8 mouse cellular contexts compared by ENCODE assay signal in the genomic region with DNA sequence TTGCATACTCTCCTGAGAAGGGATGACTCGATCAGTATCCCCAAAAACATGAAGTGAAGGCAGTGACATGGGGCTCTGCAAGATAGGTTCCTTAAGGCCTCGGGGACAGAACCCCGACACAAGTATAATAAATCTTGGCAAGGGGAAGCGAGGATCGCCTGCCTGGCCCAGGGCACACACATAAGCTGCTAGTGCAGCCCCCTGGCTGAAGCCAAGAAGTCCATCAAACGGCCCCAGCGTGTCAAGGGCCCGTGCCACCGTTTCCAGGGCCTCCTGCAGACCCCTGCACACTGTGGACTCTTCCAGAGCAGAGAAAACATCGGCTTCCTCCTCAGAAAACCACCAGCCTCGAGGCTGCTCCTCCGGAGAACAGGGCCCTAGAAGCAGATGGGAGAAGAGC. TPM values are rescaled to one million over a fixed set of nuclear protein-coding genes. Genes with fewer than 3 reads are reported as not detected.
DNase-seq lines count a peak whose midpoint lies in the region; ATAC-seq and TF ChIP-seq lines count a peak whose summit lies in the region.

No protein-coding gene starts in this region.

- TF ChIP-seq CTCF in left cerebral cortex, adult 2 months (IDR thresholded peaks at IDR 0.05), result no peak

- H3K4me3 ChIP-seq in left cerebral cortex, adult 2 months, result peak overlapping the region; percentile 74
- peak overlapping the region; percentile 70 for H3K4me3 ChIP-seq in embryonic facial prominence, embryonic 11.5 days (ENCODE audit: low read depth, low read length)
- H3K4me3 ChIP-seq in hindbrain, embryonic 16.5 days (ENCODE audit: low read length), result peak overlapping the region; percentile 73
- H3K4me3 ChIP-seq in myocyte, result peak overlapping the region; percentile 87

- H3K4me2 ChIP-seq in embryonic facial prominence, embryonic 11.5 days (ENCODE audit: low read depth, low read length), result peak overlapping the region; percentile 93
- H3K4me2 ChIP-seq in hindbrain, embryonic 16.5 days (ENCODE audit: low read length), result peak overlapping the region; percentile 98
- H3K4me2 ChIP-seq in myocyte (ENCODE audit: low read depth), result peak overlapping the region; percentile 97

- peak overlapping the region; percentile 15 for H3ac ChIP-seq in myocyte (ENCODE audit: control insufficient read depth, insufficient read length)

- peak overlapping the region; percentile 84 for H3K27ac ChIP-seq in left cerebral cortex, adult 2 months
- H3K27ac ChIP-seq in embryonic facial prominence, embryonic 11.5 days (replicated peaks; ENCODE audit: low read depth, low read length), result no peak overlapping the region; the same call in 1 of the 2 replicates
- H3K27ac ChIP-seq in hindbrain, embryonic 16.5 days (ENCODE audit: low read depth, low read length), result no peak overlapping the region

- 54% methylated on average over 12 of the region's 12 CpGs for WGBS in embryonic facial prominence, embryonic 11.5 days
- 48% methylated on average over 12 of the region's 12 CpGs for WGBS in hindbrain, embryonic 16.5 days

- H3K9ac ChIP-seq in embryonic facial prominence, embryonic 11.5 days (replicated peaks; ENCODE audit: low read length), result peak overlapping the region; percentile 75
- H3K9ac ChIP-seq in hindbrain, embryonic 16.5 days (ENCODE audit: low read depth, low read length), result peak overlapping the region; percentile 89

- peak in 1 of 2 experiments; percentile 37 for DNase-seq in left cerebral cortex, adult 2 months (ENCODE audit: extremely low spot score in 1 of 2, low spot score in 2 of 2)
- DNase-seq in left cerebral cortex, adult 9 months (ENCODE audit: low spot score in 2 of 2), result no peak
- DNase-seq in embryonic facial prominence, embryonic 11.5 days (ENCODE audit: low spot score), result no peak
- no peak for DNase-seq in layer of hippocampus, postnatal 25 days (ENCODE audit: extremely low spot score in 1 of 2, low spot score in 1 of 2)
- DNase-seq in yolk sac, embryonic 10.5 days (ENCODE audit: low spot score), result no peak

- H3K4me1 ChIP-seq in embryonic facial prominence, embryonic 11.5 days (ENCODE audit: control insufficient read depth, insufficient read depth, low read length), result peaks cover 3% of the 10 kb centered on the region; the same call in 1 of the 2 replicates
- peaks cover 18% of the 10 kb centered on the region for H3K4me1 ChIP-seq in hindbrain, embryonic 16.5 days (ENCODE audit: control insufficient read depth, insufficient read depth, low read depth, low read length)

- TF ChIP-seq POLR2A in myocyte (IDR thresholded peaks at IDR 0.05; ENCODE audit: insufficient read length, low read depth), result no peak

- ATAC-seq in embryonic facial prominence, embryonic 11.5 days (replicated peaks; ENCODE audit: insufficient number of reproducible peaks, low FRiP score, low TSS enrichment, low read depth), result no peak
- ATAC-seq in hindbrain, embryonic 16.5 days, result no peak
- ATAC-seq in megakaryocyte progenitor cell, adult 5-6 weeks (replicated peaks; ENCODE audit: poor library complexity), result no peak

- H3K9me3 ChIP-seq in embryonic facial prominence, embryonic 11.5 days (replicated peaks; ENCODE audit: control insufficient read depth, low read length), result no peaks in the 10 kb centered on the region
- no peaks in the 10 kb centered on the region for H3K9me3 ChIP-seq in hindbrain, embryonic 16.5 days (ENCODE audit: control insufficient read depth, low read length)

- H3K27me3 ChIP-seq in embryonic facial prominence, embryonic 11.5 days (ENCODE audit: control insufficient read depth, insufficient read depth, low read length), result peaks cover 3% of the 10 kb centered on the region
- no peaks in the 10 kb centered on the region for H3K27me3 ChIP-seq in hindbrain, embryonic 16.5 days (replicated peaks; ENCODE audit: control insufficient read depth, insufficient read depth, low read length)
- H3K27me3 ChIP-seq in myocyte (ENCODE audit: control insufficient read depth, insufficient read depth, insufficient read length), result no peaks in the 10 kb centered on the region

- H3K79me2 ChIP-seq in myocyte (ENCODE audit: control insufficient read depth, insufficient read depth), result peaks cover 13% of the 10 kb centered on the region

- H3K36me3 ChIP-seq in embryonic facial prominence, embryonic 11.5 days (replicated peaks; ENCODE audit: control insufficient read depth, insufficient read depth, low read depth, low read length), result no peaks in the 10 kb centered on the region; the same call in none of the 2 replicates
- H3K36me3 ChIP-seq in hindbrain, embryonic 16.5 days (ENCODE audit: control insufficient read depth, insufficient read depth, low read length), result peaks cover 5% of the 10 kb centered on the region
- H3K36me3 ChIP-seq in myocyte (ENCODE audit: control insufficient read depth, insufficient read depth), result peaks cover 8% of the 10 kb centered on the region

- intact Hi-C loops in left cerebral cortex, adult 2 months (cut with DNase I), result loop anchor here (2.0 to 5.0 kb wide), 3 partner anchors 213 to 334 kb away; a partner anchor contains a TSS

TF ChIP-seq in myocyte, 11 proteins besides CTCF, POLR2A, EP300 and RAD21:
- TF ChIP-seq TCF12 (IDR thresholded peaks at IDR 0.05; ENCODE audit: insufficient read depth, poor library complexity, severe bottlenecking) (no peak), TCF3 (IDR thresholded peaks at IDR 0.05; ENCODE audit: insufficient read length, low read depth) (no peak), E2F4 (IDR thresholded peaks at IDR 0.05; ENCODE audit: insufficient read depth) (no peak), POLR2AphosphoS2 (IDR thresholded peaks at IDR 0.05; ENCODE audit: insufficient read length, low read depth) (no peak), SRF (IDR thresholded peaks at IDR 0.05; ENCODE audit: control insufficient read depth, insufficient read length, low read depth) (no peak), CEBPB (IDR thresholded peaks at IDR 0.05; ENCODE audit: insufficient read depth, poor library complexity, severe bottlenecking) (no peak), MYOG (IDR thresholded peaks at IDR 0.05; ENCODE audit: control insufficient read depth in 1 of 3, insufficient read depth in 1 of 3, insufficient read length in 2 of 3, low read depth in 2 of 3) (no peak), MAX (IDR thresholded peaks at IDR 0.05; ENCODE audit: low read depth) (no peak), MYOD1 (IDR thresholded peaks at IDR 0.05; ENCODE audit: control insufficient read depth in 1 of 3, insufficient read length in 2 of 3, low read depth in 2 of 3) (no peak), USF1 (IDR thresholded peaks at IDR 0.05; ENCODE audit: low read depth) (no peak)

RNA-seq across cellular contexts. Expression of a gene that starts 0.6 kb away (rescaled TPM):
- total RNA-seq in left cerebral cortex, adult 2 months (2021), result 10 to 100 TPM; 12.1 to 12.7 TPM
- 37.3 and 37.5 TPM in 2 replicates for polyA plus RNA-seq in embryonic facial prominence, embryonic 11.5 days (2014; fragmentation: Nextera tagmentation; extraction: Ambion mirVana)
- polyA plus RNA-seq in hindbrain, embryonic 16.5 days (2015; fragmentation: Nextera tagmentation; extraction: Ambion mirVana), result 14.4 and 14.5 TPM in 2 replicates
- 12.2 TPM for polyA plus RNA-seq in myocyte (2012; fragmentation: generic; extraction: Trizol)
- total RNA-seq in layer of hippocampus, postnatal 25 days (2021), result 10 to 100 TPM; 18.2 to 18.3 TPM
- total RNA-seq in megakaryocyte progenitor cell, adult 5-6 weeks (2015), result 20.8 and 26.3 TPM in 2 replicates
- total RNA-seq in megakaryocyte progenitor cell, adult 5-6 weeks (2017), result 14.5 and 16.5 TPM in 2 replicates

RNA-seq across cellular contexts. Expression of a gene that starts 8.7 kb away (rescaled TPM):
- 1 to 10 TPM; 3.3 to 3.9 TPM for total RNA-seq in left cerebral cortex, adult 2 months (2021)
- 3.2 and 3.6 TPM in 2 replicates for polyA plus RNA-seq in embryonic facial prominence, embryonic 11.5 days (2014; fragmentation: Nextera tagmentation; extraction: Ambion mirVana)
- polyA plus RNA-seq in hindbrain, embryonic 16.5 days (2015; fragmentation: Nextera tagmentation; extraction: Ambion mirVana), result 1.9 and 2.2 TPM in 2 replicates
- 0.11 TPM for polyA plus RNA-seq in myocyte (2012; fragmentation: generic; extraction: Trizol)
- total RNA-seq in layer of hippocampus, postnatal 25 days (2021), result 1 to 10 TPM; 2.5 to 3.2 TPM
- total RNA-seq in megakaryocyte progenitor cell, adult 5-6 weeks (2015), result 0.02 TPM in 1 of 2 replicates, not detected in the other
- not detected in 2 replicates for total RNA-seq in megakaryocyte progenitor cell, adult 5-6 weeks (2017)

RNA-seq across cellular contexts. Expression of a gene that starts 13.0 kb away (rescaled TPM):
- total RNA-seq in left cerebral cortex, adult 2 months (2021), result 10 to 100 TPM; 27.9 to 28.9 TPM
- polyA plus RNA-seq in embryonic facial prominence, embryonic 11.5 days (2014; fragmentation: Nextera tagmentation; extraction: Ambion mirVana), result 20.0 and 23.2 TPM in 2 replicates
- polyA plus RNA-seq in hindbrain, embryonic 16.5 days (2015; fragmentation: Nextera tagmentation; extraction: Ambion mirVana), result 15.4 and 15.7 TPM in 2 replicates
- polyA plus RNA-seq in myocyte (2012; fragmentation: generic; extraction: Trizol), result 15.8 TPM
- 10 to 100 TPM; 35.4 to 36.1 TPM for total RNA-seq in layer of hippocampus, postnatal 25 days (2021)
- total RNA-seq in megakaryocyte progenitor cell, adult 5-6 weeks (2015), result 3.3 and 7.4 TPM in 2 replicates
- 9.2 and 9.5 TPM in 2 replicates for total RNA-seq in megakaryocyte progenitor cell, adult 5-6 weeks (2017)

RNA-seq across cellular contexts. Expression of a gene that starts 15.6 kb away (rescaled TPM):
- total RNA-seq in left cerebral cortex, adult 2 months (2021), result 10 to 100 TPM; 89.0 to 99.0 TPM
- polyA plus RNA-seq in embryonic facial prominence, embryonic 11.5 days (2014; fragmentation: Nextera tagmentation; extraction: Ambion mirVana), result 2.0 and 2.6 TPM in 2 replicates
- polyA plus RNA-seq in hindbrain, embryonic 16.5 days (2015; fragmentation: Nextera tagmentation; extraction: Ambion mirVana), result 10.6 and 10.7 TPM in 2 replicates
- polyA plus RNA-seq in myocyte (2012; fragmentation: generic; extraction: Trizol), result 0.16 TPM
- 100 to 1,000 TPM in 1 of 2 experiments, 10 to 100 TPM in 1; 94.7 to 106 TPM for total RNA-seq in layer of hippocampus, postnatal 25 days (2021)
- 0.49 and 1.1 TPM in 2 replicates for total RNA-seq in megakaryocyte progenitor cell, adult 5-6 weeks (2015)
- 0.20 and 0.42 TPM in 2 replicates for total RNA-seq in megakaryocyte progenitor cell, adult 5-6 weeks (2017)
